Mouse (Mus musculus) G1E (cell line): Measurements from ENCODE around the gene D630045J12Rik.

ENCODE experiments used
- CTCF ChIP-seq: IDR thresholded peaks from 2 replicates; pipeline ENCODE4 v1.5.1; 2012; ENCODE audit warnings: low read depth, low read length, inconsistent platforms, mixed read lengths
- GATA1 ChIP-seq: IDR thresholded peaks from 2 replicates; pipeline ENCODE4 v1.6.1; 2012; ENCODE audit warnings: borderline replicate concordance, low read length, inconsistent platforms, mixed read lengths
- TAL1 ChIP-seq: conservative IDR thresholded peaks from 2 replicates; pipeline ENCODE4 v1.6.1; 2012; ENCODE audit warnings: low read depth, low read length, inconsistent platforms, mixed read lengths

DNA sequence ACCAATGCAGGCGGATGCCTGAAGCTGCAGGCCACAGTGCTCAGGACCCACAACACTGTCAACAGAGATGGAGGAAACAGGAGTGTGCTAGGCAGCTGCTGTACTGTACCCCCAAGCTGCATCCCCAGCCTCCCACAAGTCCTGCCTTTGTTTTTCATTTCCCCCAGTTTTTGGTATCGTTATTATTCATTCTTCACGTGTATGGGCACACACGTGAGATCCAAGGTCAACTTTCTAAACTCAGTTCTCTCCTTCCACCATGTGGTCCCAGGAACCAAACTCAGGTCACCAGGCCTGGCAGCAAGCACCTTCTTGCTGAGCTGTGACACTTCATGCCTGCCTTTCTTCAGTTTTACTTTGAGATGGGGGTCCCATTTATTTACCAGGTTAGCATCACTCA lies 6.4 kb downstream of the D630045J12Rik start:
- TF ChIP-seq CTCF (no peak), GATA1 (no peak), TAL1 (no peak)
